Mouse (Mus musculus) small intestine, adult 2 months (tissue): ENCODE measurements around the gene Bicd2. TPM values are rescaled to one million over a fixed set of nuclear protein-coding genes. Genes with fewer than 3 reads are reported as not detected.
A peak's percentile ranks its signal among the peaks of the same experiment; 100 is the strongest.

Source experiments
- H3K27ac ChIP-seq: fragments of 200-500 bp; 2 replicates; pipeline ENCODE4 v1.5.1; 2012; ENCODE audit warnings: low read depth, low read length, control low read depth, inconsistent platforms; ENCODE audit not compliant: insufficient read depth
- H3K27me3 ChIP-seq: fragments of 200-500 bp; 2 replicates; pipeline ENCODE4 v1.6.1; 2012; ENCODE audit warnings: mild to moderate bottlenecking, moderate library complexity, low read length, inconsistent platforms; ENCODE audit not compliant: control insufficient read depth, insufficient read depth
- H3K36me3 ChIP-seq: fragments of 200-500 bp; 2 replicates; pipeline ENCODE4 v1.6.1; 2012; ENCODE audit warnings: mild to moderate bottlenecking, low read length, control low read depth, inconsistent platforms; ENCODE audit not compliant: control insufficient read depth, insufficient read depth
- H3K4me1 ChIP-seq: fragments of 200-500 bp; 2 replicates; pipeline ENCODE4 v1.6.1; 2012; ENCODE audit warnings: low read length, inconsistent platforms, mixed read lengths; ENCODE audit not compliant: control insufficient read depth, insufficient read depth, insufficient read length
- H3K4me3 ChIP-seq: fragments of 200-500 bp; 2 replicates; pipeline ENCODE4 v1.5.1; 2012; ENCODE audit warnings: low read depth, mild to moderate bottlenecking, control low read depth, inconsistent platforms, low read length, moderate library complexity
- CTCF ChIP-seq: fragments of 200-500 bp; IDR thresholded peaks from 2 replicates; pipeline ENCODE4 v1.5.1; 2012; ENCODE audit warnings: low read depth, mild to moderate bottlenecking, control low read depth, inconsistent platforms, low read length, moderate library complexity, mixed read lengths; ENCODE audit not compliant: insufficient replicate concordance, insufficient read length; ENCODE audit errors: extremely low read depth
- POLR2A ChIP-seq: fragments of 200-500 bp; IDR thresholded peaks from 2 replicates; pipeline ENCODE4 v1.6.1; 2012; ENCODE audit warnings: low read depth, mild to moderate bottlenecking, control low read depth, inconsistent platforms, low read length, moderate library complexity
- WGBS: fragments of 180-500 bp; shearing (Covaris S2); methylation state at CpG from one replicate; pipeline ENCODE4 v1.1.7; 2018; 5-methylcytosine and 5-hydroxymethylcytosine counted together
- polyA plus RNA-seq: library from polyadenylated mRNA; depleted of rRNA; stranded (reverse); fragments of >200 nt; gene quantifications from 2 replicates; pipeline ENCODE4 v1.2.3, GENCODE M21; 2012

The Bicd2 gene
- polyA plus RNA-seq, 1 experiment: 7.9 TPM

DNA sequence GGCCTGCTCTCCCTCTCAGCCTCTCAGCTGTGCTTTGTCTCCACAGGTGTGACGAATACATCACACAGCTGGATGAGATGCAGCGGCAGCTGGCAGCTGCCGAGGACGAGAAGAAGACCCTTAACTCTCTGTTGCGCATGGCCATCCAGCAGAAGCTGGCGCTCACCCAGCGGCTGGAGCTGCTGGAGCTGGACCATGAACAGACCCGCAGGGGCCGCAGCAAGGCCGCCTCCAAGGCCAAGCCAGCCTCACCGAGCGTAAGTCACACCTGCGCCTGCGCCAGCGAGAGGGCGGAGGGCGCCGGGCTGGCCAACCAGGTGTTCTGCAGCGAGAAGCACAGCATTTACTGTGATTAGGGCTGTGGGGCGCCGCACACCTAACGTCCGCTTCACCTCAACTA lies 41.6 kb downstream of the Bicd2 start:
- H3K36me3 ChIP-seq: peaks cover 65% of the 10 kb centered on the region
- WGBS: 94% methylated on average over 23 of the region's 23 CpGs
- H3K27ac ChIP-seq: no peak overlapping the region
- TF ChIP-seq CTCF: no peak
- TF ChIP-seq POLR2A: no peak
- H3K4me1 ChIP-seq: no peaks in the 10 kb centered on the region
- H3K4me3 ChIP-seq: no peak overlapping the region
- no peaks in the 10 kb centered on the region for H3K27me3 ChIP-seq

- 82% methylated on average over 16 of the region's 16 CpGs for WGBS
- H3K36me3 ChIP-seq: peaks cover 49% of the 10 kb centered on the region
- TF ChIP-seq CTCF (no peak), POLR2A (no peak)
Measured at GRCm38 (mm10) chr13:49384751-49385463, 43.5 kb downstream of the Bicd2 start.

GRCm38 (mm10) chr13:49391374-49391773 lies 50.0 kb downstream of the Bicd2 start:
- Histone ChIP-seq H3K27me3 (no peaks in the 10 kb centered on the region), H3K27ac (no peak overlapping the region), H3K4me1 (peaks cover 12% of the 10 kb centered on the region; the same call in 1 of the 2 replicates), H3K36me3 (peaks cover 7% of the 10 kb centered on the region), H3K4me3 (no peak overlapping the region)
- WGBS: 93% methylated on average over 2 of the region's 2 CpGs
- TF ChIP-seq CTCF: no peak
- no peak for TF ChIP-seq POLR2A

More at GRCm38 (mm10) chr13:49384751-49385463, 43.5 kb downstream of the Bicd2 start:
- Histone ChIP-seq H3K4me1 (no peaks in the 10 kb centered on the region), H3K4me3 (no peak overlapping the region), H3K27me3 (no peaks in the 10 kb centered on the region), H3K27ac (no peak overlapping the region)

- Histone ChIP-seq H3K4me1 (peaks cover 12% of the 10 kb centered on the region; the same call in 1 of the 2 replicates), H3K4me3 (no peak overlapping the region), H3K27me3 (no peaks in the 10 kb centered on the region), H3K36me3 (no peaks in the 10 kb centered on the region), H3K27ac (peak overlapping the region; percentile 53; the same call in 1 of the 2 replicates)
- no peak for TF ChIP-seq CTCF
- TF ChIP-seq POLR2A: no peak
- WGBS: 27% methylated on average over 1 of the region's 1 CpGs
Measured at GRCm38 (mm10) chr13:49393579-49393978, 52.2 kb downstream of the Bicd2 start.

GRCm38 (mm10) chr13:49394886-49395447 lies 53.6 kb downstream of the Bicd2 start:
- Histone ChIP-seq H3K36me3 (no peaks in the 10 kb centered on the region), H3K4me3 (no peak overlapping the region), H3K4me1 (peaks cover 12% of the 10 kb centered on the region; the same call in 1 of the 2 replicates), H3K27me3 (no peaks in the 10 kb centered on the region), H3K27ac (no peak overlapping the region)
- WGBS: 94% methylated on average over 3 of the region's 3 CpGs
- no peak for TF ChIP-seq CTCF
- no peak for TF ChIP-seq POLR2A

- Histone ChIP-seq H3K36me3 (no peaks in the 10 kb centered on the region), H3K27ac (no peak overlapping the region), H3K4me1 (peaks cover 12% of the 10 kb centered on the region; the same call in 1 of the 2 replicates), H3K27me3 (no peaks in the 10 kb centered on the region), H3K4me3 (no peak overlapping the region)
- TF ChIP-seq CTCF (no peak), POLR2A (no peak)
- 70% methylated on average over 1 of the region's 1 CpGs for WGBS
Measured at GRCm38 (mm10) chr13:49396798-49397197, 55.4 kb downstream of the Bicd2 start.

DNA sequence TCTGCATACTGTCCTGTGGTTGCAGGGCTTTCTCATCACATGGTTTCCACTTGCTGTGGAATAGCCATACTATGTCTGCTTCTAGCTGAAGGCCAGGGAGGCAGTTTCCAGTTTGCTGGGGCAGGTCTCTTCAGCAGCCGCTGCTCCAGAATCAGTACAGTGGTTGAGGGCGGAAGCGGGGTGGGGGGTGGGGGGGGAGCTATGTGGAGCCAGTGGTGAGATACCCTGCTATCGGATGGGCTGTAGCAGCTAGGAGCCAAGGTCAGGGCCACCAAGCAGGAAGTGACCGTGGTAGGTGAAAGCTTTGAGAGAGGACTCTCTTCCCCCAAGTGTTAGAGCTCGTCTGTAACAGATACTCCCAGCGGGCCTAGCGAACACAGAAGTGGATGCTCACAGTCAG lies 56.8 kb downstream of the Bicd2 start:
- 88% methylated on average over 8 of the region's 8 CpGs for WGBS
- Histone ChIP-seq H3K4me3 (no peak overlapping the region), H3K27ac (no peak overlapping the region), H3K27me3 (no peaks in the 10 kb centered on the region), H3K36me3 (no peaks in the 10 kb centered on the region), H3K4me1 (peaks cover 9% of the 10 kb centered on the region; the same call in 1 of the 2 replicates)
- TF ChIP-seq CTCF (no peak), POLR2A (no peak)
